23 mouse cellular contexts compared by ENCODE assay signal in the genomic region with DNA sequence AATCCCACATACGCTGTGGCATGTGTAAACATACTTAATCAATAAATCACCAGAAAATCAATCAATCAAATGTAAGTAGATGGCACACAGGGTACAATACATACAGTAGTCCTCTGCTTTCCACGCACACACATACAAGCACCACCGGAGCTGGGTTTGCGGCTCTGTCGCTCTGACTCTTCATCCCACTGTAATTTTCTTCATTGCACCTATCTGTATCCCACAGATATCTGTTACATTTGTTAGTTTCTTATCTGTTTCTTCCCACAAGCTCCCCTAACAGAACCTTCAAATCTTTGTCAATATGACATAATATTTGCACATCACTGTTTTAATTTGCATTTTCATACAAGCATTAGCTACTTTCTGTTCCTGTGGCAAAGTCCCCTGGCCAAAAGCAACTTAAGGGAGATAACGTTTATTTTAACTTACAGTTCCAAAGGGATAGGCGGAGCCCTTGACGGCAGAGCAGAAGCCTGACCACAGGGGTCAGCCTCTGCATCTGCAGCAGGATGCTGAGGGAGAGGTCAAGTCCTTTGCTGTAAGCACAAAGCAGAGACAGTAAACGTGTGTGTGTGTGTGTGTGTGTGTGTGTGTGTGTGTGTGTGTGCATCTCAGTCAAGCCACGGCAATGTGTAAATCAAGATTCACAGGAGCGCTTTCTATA.
"Had no signal": no experiment of that assay in that cellular context is flagged by ENCODE, and none has a peak within 500 bp of the region (broad histone marks: within the 10 kb centered on the region; RNA-seq: fewer than 3 reads in every experiment).

No protein-coding gene starts in this region.

- H3K9ac ChIP-seq: limb, embryonic 12.5 days; limb, embryonic 15.5 days; liver, embryonic 12.5 days; midbrain, embryonic 13.5 days; neural tube, embryonic 13.5 days had no signal

- H3K27me3 ChIP-seq: limb, embryonic 15.5 days had no signal

- H3K4me2 ChIP-seq: limb, embryonic 12.5 days; limb, embryonic 15.5 days; liver, embryonic 12.5 days; midbrain, embryonic 13.5 days; neural tube, embryonic 13.5 days had no signal

- H3K27ac ChIP-seq: layer of hippocampus, adult 2 months; left cerebral cortex, adult 2 months; limb, embryonic 12.5 days; limb, embryonic 15.5 days; liver, embryonic 12.5 days; midbrain, embryonic 10.5 days; midbrain, embryonic 13.5 days; neural tube, embryonic 13.5 days had no signal

- H3K9me3 ChIP-seq: limb, embryonic 12.5 days; limb, embryonic 15.5 days; liver, embryonic 12.5 days; midbrain, embryonic 10.5 days; midbrain, embryonic 13.5 days; neural tube, embryonic 13.5 days had no signal

- DNase-seq: kidney, adult 18-20 months; kidney, adult 9 months; kidney, postnatal 14 days; kidney, postnatal 4 days; layer of hippocampus, adult 9-11 months; left cerebral cortex, postnatal 4 days; lung, adult 2 months; lung, postnatal 36 days; retina, postnatal 1 day; right cerebral cortex, postnatal 25 days; thymus, adult 2 months; thymus, postnatal 36 days had no signal

- ATAC-seq: intestine, embryonic 16.5 days; liver, embryonic 12.5 days; midbrain, embryonic 13.5 days; midbrain, embryonic 16.5 days had no signal

- H3K4me3 ChIP-seq: layer of hippocampus, adult 2 months; left cerebral cortex, adult 2 months; limb, embryonic 12.5 days; limb, embryonic 15.5 days; liver, embryonic 12.5 days; midbrain, embryonic 10.5 days; midbrain, embryonic 13.5 days; myocyte; neural tube, embryonic 13.5 days had no signal

- H3K36me3 ChIP-seq: limb, embryonic 12.5 days; limb, embryonic 15.5 days; liver, embryonic 12.5 days; midbrain, embryonic 10.5 days; midbrain, embryonic 13.5 days; neural tube, embryonic 13.5 days had no signal
